Mouse (Mus musculus): ENCODE measurements around the gene Synj2. TPM values are rescaled to one million over a fixed set of nuclear protein-coding genes. Genes with fewer than 3 reads are reported as not detected.
A peak's percentile ranks its signal among the peaks of the same experiment; 100 is the strongest.

Synj2 gene
- 9.5 and 10.3 TPM in 2 replicates for total RNA-seq (2017)

DNA sequence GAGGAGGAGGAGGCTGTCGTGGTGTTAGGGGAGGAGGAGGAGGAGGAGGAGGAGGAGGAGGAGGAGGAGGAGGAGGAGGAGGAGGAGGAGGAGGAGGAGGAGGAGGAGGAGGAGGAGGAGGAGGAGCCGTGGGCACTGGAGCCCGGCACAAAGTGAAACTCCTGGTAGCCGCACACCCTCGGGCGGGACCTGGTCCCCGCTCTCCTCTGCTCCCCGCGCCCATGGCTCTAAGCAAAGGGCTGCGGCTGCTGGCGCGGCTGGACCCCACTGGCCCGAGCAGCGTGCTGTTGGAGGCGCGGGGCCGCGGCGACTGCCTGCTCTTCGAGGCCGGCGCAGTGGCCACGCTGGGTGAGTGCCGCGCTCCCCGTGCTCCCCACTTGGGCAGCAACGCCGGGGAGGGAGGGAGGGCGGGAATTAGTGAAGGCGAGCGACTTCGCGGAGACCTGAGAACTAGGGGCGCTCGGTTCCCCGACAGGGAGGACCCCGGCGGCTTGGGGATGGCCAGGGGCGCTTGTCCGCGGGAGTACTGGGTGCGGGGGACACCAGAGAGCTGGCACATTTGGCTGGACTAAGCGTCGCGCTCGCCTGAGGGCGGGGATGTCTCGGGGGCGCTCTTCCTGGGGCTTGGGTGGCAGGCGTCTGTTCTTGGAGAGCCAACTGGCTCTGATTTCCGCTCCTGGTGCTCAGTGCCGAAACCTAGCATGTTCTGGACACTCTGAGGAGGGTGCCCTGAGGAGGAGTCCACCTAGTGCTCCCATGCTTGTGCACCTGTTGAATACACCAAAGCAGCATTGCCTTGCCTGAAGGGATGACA is at the start of gene Synj2:
Gene Synj2, plus strand, starts transcription at position 51 of the 814 bp plus-strand sequence.
- peak; percentile 43; the same call in 1 of the 2 replicates for ATAC-seq (replicated peaks; ENCODE audit: low read depth, poor library complexity, severe bottlenecking)

DNA sequence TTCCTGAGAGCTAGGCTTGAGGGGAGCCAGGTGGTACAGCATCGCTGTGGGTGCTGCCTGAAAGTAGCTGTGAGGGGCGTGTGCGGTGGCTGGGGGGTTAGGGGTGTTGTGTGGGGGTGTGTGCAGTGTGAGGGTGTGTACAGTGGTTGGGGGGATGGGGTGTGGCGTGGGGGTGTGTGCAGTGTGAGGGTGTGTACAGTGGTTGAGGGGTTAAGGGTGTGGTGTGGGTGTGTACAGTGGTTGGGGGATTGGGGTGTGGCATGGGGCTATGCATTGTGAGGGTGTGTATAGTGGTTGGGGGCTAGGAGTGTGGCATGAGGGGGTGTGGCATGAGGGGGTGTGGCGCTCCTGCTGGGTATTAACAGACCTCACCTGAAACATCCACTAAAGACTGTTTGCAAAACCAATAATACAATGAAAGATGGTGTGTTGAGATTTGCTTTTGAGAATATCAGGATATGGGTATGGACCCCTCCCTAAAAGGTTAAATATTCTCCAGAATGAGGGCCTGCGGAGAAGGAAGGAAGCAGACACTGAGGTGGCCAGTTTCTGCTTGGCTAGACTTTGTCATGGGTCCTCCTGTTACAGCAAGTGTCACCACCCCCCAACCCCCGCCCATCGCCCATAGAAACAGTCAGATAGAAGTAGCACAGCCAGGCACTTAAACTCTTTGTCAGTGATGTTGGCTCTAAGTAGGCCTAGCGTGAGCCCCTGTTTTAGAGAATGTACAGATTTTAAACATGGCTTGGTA is 49.0 kb upstream of the Synj2 start:
- no peak for ATAC-seq (replicated peaks; ENCODE audit: low read depth, poor library complexity, severe bottlenecking)

DNA sequence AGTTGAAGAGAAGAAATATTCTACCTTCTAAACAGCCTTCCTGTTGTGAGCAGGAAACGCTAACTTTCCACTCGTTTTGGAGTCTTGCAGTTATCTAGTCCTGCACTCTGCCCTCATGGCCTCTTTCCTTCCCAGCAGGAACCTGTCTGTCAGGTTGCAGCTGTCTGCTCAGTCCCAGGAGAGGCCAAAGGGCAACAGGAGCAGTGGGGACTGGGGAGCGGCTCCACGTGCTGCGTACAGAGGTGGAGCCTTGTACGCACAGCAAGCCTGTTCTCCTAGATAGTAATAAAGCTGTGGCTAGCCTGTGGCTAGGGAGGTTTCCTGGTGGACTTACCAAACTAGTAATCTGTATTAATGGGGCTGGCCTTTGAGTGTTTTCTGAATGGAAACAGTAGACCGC is 48.0 kb upstream of the Synj2 start:
- ATAC-seq (replicated peaks; ENCODE audit: low read depth, poor library complexity, severe bottlenecking) = peak; percentile 91

DNA sequence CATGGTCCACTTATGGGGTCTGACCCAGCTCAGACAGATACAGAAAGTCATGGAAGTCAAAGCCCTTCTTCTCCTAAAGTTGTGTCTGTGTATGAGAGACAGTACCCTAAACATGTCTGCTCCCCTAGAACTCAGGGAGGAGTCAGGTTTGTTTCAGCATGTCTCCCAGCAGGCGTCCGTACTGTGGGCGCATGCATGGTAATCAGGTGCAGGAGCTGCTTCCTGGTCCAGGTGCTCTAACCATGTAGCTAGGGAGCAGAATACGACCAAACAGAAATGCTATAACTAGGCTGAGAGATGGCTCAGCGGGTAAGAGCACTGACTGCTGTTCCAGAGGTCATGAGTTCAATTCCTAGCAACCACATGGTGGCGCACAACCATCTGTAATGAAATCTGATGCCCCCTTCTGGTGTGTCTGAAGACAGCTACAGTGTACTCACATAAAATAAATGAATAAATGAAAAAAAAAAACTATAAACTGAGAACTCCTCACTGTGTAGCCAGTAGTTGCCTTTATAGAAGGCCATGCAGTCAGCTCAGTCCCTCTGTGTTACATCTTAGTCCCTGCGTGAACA is 47.4 kb upstream of the Synj2 start:
- ATAC-seq (replicated peaks; ENCODE audit: low read depth, poor library complexity, severe bottlenecking) = no peak; the same call in 1 of the 2 replicates

DNA sequence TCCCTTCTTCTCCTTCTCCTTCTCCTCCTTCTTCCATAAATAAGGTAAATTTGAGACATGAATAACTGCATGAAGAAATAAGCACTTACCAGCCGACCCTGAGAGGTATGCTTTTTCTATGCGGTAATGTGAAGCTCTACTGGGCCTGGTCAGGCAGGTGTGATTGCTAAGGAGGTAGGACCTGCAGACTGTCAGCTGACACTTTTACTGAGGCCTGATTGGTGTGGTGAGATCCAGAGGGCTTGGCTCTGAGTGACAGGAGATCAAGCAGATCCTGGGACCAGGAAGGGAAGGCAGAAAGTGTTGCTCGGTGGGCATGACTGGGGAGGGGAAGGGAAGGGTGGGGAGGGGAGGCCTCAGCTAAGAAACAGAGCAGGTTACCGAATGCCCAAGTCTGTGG is 45.0 kb upstream of the Synj2 start:
- ATAC-seq (replicated peaks; ENCODE audit: low read depth, poor library complexity, severe bottlenecking) = no peak

DNA sequence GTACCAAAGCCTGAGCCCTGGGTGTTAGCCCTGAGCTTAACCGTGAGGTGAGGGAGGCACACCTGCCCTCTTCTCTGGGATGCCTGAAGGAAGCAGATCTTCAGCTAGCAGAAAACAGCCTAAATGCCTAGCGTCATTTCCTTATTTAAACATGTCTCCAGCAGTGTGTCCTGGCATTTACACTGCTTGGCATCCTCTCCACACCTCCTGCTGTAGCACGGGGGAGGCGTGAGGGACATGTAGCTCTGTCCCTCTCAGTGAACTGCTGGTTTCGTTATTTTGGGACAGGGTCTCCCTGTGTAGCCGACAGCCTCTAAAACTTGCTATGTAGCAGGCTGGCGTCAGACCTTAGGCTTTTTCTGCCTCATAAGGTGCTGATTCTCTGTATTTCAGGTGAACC is 44.5 kb upstream of the Synj2 start:
- ATAC-seq (replicated peaks; ENCODE audit: low read depth, poor library complexity, severe bottlenecking) = no peak

DNA sequence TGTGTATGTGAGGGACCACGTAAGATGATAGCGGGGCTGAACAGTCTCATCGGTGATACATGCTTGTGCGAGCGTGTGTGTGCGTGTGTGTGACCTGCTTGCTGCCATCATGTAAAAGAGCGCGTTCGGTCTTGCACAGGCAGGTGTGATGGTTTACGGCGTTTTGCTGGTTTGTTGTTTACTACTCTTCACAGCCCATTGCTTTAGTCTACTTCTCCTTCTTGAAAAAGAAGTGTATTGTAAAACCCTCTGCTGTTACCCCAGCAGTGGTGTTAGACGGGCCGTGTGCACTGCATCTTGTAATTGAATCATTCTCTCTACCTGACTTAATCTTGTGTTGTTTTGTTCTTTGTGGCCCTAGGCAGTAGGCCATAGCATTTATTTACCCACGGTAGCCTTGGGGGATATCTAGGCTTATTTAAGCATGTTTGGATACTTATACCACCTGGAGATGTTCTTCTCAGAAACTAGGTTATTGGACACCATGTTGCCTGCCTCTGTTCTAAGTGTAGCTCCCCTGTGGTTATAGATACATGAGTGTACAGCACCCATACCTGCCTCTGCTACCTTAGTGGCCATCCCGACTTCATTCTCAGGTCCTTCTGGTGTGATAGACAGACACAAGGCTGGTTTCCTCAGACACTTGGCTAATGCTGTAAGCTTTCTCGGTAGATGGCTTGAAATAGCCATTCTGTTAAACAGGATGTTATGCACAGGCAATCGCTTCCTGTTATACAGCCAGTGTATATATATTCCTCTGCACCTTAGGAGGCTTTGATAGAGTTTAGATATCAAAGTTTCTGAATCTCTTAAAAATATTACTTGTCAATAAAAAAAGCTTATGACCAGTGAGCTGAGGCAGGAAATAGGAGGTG is 43.5 kb upstream of the Synj2 start:
- ATAC-seq (replicated peaks; ENCODE audit: low read depth, poor library complexity, severe bottlenecking) = no peak

DNA sequence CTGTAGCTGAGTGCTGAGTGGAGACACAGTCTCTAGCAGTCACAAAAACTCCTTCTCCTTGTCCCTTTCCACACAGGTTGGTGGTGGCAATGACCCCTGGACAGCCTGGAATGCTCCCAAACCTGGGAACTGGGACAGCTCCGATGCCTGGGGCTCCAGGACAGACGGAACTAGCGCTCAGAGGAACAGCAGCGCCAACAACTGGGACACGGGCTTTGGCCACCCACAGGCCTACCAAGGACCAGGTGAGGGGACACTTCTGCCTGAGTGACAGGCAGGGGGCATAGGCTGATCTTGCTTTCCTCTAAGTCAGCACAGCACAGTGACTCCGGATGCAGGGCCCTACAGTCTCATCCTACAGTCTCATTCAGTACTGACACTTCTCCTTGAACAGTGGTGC is 41.8 kb upstream of the Synj2 start:
- ATAC-seq (replicated peaks; ENCODE audit: low read depth, poor library complexity, severe bottlenecking) = no peak

DNA sequence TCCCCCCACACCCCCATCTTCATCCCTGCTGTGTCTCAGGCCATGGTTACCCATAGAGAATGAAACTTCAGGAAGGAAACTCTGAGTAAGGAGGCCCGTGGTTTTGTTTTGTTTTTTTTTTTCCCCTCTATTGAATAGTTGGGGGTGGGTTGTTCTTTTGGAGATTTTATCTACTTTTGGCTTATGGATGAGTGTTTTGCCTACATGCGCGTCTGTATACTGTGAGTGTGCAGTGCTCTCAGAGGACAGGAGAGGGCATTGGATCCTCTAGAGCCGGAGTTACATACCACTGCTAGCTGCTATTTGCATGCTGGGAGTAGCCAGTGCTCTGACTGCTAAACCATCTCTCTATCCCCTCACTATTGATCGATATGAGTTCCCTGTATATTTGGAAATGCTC is 39.7 kb upstream of the Synj2 start:
- no peak for ATAC-seq (replicated peaks; ENCODE audit: low read depth, poor library complexity, severe bottlenecking)

DNA sequence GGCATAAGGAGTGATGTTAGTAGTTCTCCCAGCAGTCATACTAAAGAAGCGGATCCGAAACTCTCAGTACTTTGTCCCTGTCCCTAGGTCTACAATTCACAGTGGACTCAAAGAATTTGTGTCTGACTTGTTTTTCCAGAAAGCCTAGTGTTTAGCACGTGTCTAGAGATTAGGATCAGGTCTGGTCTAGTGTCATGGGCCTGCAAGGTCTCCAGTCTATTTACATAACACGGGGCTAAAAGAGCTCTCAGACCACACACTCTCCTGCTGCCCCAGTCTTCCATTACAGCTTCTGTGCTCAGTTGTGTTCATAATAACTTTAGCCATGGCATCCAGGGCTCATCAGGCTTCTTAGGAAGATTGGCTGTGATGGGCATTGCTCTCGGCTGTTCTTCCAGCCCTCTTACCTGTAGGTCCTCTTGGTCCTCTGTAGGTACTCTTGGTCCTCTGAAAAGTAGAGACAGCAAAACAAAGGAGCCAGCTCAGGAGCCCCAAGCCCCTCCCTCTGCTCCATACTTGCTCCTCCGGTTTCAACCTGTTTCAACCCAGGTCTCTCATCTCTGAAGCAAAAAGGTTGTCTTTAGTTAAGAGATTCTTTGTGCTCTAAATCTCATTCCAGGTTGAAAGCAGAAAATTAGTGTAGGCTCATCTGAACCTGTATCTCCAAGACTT is 37.3 kb upstream of the Synj2 start:
- no peak for ATAC-seq (replicated peaks; ENCODE audit: low read depth, poor library complexity, severe bottlenecking)

DNA sequence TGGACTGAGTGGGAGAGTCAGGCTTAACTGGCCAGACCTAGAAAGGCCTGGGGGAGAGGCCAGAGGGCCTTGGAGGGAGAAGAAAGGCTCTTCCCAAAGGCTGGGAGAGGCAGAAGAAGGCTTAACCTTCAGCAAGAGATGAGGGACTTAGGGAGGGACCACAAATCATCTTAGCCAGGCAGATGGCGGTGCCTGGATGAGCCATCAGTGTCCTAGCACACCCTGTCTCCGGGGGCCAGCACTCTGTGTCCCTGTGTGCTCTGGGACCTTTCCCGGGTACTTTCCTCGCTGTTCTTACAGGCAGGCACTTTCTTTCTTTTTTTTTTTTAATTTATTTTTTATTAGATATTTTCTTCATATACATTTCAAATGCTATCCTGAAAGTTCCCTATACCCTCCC is 31.4 kb upstream of the Synj2 start:
- ATAC-seq (replicated peaks; ENCODE audit: low read depth, poor library complexity, severe bottlenecking) = no peak

DNA sequence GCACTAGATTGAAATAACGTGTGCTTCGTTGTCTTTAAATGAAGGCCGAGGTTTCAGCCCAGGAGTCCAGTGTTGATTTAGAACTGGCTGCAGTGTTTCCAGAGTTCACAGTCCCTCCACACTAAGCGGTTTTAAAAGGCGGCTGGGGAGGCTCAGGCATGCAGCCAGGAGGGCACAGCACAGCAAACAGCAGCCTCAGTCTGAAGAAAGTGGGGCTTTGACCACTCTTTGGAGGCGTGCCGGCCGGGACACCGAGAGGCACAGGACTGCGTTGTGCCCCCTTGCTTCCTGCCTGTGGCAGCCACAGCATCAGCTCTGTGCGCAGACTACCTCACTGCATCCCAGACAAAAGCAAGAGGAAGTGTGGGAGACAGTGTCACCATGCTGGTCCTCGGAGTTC is 29.5 kb upstream of the Synj2 start:
- no peak for ATAC-seq (replicated peaks; ENCODE audit: low read depth, poor library complexity, severe bottlenecking)

DNA sequence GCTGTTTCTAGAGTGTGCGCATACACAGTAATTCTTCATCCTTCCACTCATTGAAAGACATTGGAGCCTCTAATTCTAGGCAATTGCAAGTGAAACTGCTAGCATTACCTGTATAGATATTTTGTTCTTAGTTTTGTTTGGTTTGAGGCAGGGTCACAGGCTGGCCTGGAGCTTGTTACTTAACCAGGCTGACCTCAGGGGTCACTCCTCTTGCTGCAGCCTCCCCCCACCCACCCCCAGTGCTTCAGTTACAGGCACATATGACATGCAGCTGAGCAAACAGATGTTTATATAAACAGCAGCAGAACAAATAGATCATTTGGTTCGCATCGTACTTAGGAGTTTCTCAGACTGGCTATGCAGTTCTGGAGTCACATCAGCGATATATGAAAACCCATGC is 28.3 kb upstream of the Synj2 start:
- ATAC-seq (replicated peaks; ENCODE audit: low read depth, poor library complexity, severe bottlenecking) = no peak

DNA sequence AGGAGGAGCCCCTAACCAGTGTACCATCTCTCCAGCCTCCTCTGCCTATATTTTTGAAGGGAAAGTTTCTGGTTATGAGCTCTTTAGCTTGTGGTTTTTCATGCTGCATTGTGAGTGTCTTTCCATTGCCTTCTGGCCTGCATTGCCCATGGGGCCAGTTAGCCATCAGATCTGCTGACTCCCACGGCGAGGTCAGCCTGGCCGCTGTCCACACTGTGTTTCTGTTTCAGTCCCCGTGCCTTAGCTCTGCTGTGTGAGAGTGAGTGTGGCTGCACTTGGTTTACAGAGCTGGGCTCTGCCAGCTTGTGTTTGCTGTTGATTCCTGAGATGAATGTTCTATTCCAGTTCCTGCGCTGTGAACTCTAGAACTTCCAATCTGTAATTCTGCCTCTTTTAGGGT is 26.9 kb upstream of the Synj2 start:
- no peak for ATAC-seq (replicated peaks; ENCODE audit: low read depth, poor library complexity, severe bottlenecking)

DNA sequence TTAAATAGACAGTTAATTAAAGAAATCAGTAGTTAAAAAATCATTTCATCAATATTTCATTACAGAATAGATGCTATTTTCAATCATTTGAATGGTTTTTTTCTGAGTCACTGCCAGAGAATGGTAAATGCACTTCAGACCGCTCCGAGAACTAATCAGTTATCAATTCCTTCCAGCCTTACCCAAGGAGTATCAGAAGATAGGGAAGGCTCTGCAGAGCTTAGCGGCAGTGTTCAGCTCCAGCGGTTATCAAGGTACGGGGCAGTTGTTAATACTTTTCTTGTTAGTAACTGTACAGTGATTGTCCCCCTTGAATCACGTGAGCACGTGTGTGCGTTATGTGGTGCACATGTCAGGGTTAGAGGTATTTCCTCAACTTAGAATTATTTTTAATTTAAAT is 19.1 kb upstream of the Synj2 start:
- no peak for ATAC-seq (replicated peaks; ENCODE audit: low read depth, poor library complexity, severe bottlenecking)

DNA sequence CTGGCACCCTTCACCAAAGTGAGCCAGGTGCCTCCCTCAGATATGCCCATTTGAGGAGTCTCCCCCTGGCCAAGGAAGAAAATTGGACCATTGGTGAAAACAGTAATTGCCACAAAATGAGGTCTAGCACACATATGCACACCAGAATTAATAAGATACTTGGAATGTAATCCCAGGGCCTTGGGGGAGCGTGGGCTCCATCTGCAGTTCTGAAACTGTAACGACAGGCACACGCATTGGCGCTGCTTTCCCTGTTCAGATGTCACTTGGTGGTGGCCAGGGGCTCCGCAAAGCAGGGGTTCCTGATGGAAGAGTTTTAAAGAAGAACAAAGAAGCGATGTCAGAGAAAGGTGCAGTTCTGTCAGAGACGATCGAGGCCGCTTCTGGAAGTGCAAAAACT is 17.8 kb upstream of the Synj2 start:
- ATAC-seq (replicated peaks; ENCODE audit: low read depth, poor library complexity, severe bottlenecking) = 0 out of 2 replicates have a peak, but pooled peaks have one; percentile 60

DNA sequence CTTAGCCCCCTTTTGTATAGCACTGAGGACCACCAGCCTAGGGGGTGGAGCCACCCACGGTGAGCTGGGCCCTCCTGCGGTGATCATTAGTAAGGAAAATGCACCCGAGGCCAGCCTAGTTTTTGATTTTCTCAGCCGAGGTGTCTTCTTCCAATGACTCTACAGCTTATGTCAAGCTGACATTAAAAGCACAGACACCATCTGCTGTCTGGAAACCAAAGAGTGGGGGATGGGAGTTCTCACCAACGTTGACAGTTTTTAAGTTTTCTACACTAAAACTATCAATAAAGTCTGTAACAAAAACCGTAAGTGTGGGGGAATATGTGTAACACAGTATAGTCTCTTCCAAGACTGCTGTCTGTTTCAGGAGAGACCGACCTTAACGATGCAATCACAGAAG is 16.8 kb upstream of the Synj2 start:
- no peak for ATAC-seq (replicated peaks; ENCODE audit: low read depth, poor library complexity, severe bottlenecking)

DNA sequence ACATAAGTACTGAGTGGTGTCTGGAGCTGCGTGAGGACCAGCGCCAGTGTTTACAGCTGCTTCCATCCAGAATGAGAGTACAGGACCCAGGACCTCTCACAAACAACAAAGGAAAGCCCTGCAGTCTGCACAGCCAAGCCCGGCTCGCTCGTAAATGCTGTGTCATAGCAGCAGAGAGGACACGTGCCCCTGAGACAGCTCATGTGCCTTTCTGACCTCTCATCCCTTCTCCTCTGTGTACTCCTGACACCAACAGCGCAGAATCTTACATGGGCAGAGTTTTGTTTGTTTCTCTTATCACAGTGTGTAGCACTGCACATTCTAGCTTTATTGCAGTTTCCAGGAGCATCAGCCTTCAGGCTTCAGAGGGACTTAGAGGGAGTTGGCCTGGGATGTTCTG is 14.4 kb upstream of the Synj2 start:
- ATAC-seq (replicated peaks; ENCODE audit: low read depth, poor library complexity, severe bottlenecking) = peak; percentile 30; the same call in 1 of the 2 replicates

DNA sequence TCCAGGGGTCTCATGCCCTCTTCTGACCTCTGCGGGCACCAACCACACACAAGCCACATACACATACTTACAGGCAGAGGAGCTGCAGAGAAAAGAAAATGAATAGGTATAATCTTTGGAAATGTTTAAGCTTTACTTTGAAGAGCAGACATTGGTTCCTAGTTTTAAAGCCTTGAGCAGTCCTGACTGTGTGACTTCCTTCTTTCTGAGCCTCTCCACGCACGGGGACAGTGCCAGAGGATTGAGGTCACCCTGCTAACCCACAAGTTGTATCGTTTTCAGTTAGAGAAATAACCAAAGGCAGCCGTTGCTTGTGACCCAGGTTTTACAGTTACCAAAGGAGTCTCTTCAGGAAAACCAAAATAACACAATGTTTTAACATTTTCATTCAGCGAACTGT is 12.0 kb upstream of the Synj2 start:
- peak; percentile 79 for ATAC-seq (replicated peaks; ENCODE audit: low read depth, poor library complexity, severe bottlenecking)

DNA sequence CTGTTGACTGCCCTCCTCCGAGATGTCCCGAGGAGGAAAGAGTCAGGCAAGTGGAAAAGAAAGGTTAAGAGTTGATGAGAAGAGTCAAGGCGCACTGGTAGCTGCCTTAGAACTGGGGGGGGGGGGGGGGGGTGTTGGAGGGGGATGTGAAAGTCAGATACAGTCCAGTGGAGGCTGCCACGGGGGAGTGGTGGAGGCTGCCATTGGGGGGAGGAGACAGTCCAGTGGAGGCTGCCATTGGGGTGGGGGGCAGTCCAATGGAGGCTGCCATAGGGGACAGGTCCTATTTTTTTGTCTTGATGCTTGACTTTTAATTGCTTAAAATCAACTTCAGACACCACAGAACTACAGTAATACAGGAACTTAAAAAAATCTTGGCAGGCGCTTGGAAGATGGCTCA is 8.9 kb upstream of the Synj2 start:
- ATAC-seq (replicated peaks; ENCODE audit: low read depth, poor library complexity, severe bottlenecking) = no peak
